Mouse (Mus musculus) megakaryocyte, embryonic 14.5 days (primary cell): Measurements from ENCODE around the gene Mov10.

Experiments used
- FLI1 ChIP-seq: IDR thresholded peaks from 2 replicates; pipeline ENCODE4 v1.6.1; 2012; ENCODE audit warnings: low read length, inconsistent platforms, mixed read lengths
- GATA1 ChIP-seq: IDR thresholded peaks from 3 replicates; pipeline ENCODE4 v1.6.1; 2012; ENCODE audit warnings: mixed read lengths, low read length, inconsistent platforms, borderline replicate concordance

DNA sequence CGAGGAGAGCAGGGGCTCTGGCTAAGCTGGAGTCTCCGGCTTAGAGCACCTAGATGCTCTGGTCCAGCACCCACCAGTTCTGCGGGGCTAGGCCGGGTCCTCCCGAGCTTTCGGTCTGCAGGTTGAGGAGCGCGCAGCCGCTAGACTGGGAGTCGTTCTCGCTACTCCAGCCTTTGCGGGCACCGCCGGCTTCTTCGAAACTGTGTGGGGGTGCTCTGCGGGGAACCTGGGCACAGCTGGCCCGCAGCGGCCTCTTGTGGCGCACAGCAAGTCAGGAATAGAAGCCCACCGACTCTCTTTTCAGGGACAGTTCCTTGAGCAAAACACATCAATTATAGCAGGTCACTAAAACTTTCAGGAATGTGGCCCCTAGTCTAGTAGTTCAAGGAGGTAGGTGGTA is 41.0 kb downstream of the Mov10 start:
- TF ChIP-seq GATA1 (no peak), FLI1 (no peak)
